Mouse (Mus musculus) midbrain, postnatal 0 days (tissue): ENCODE results near the gene Lmtk2. TPM values are rescaled to one million over a fixed set of nuclear protein-coding genes. Genes with fewer than 3 reads are reported as not detected.

Experiments used
- ATAC-seq: fragments of 200-750 bp; cut with Nextera tagmentation; 2 replicates; pipeline ENCODE4 v1.8.0; 2017; ENCODE audit warnings: moderate number of reproducible peaks, mild to moderate bottlenecking, moderate TSS enrichment, moderate library complexity; ENCODE audit not compliant: low FRiP score
- DNase-seq: peaks from one replicate; pipeline ENCODE4 v3.0.0-alpha.2; 2015; ENCODE audit warnings: low spot score
- H3K27ac ChIP-seq: fragments of 300-500 bp; sonication (generic); 2 replicates; pipeline ENCODE4 v1.5.1; 2014; ENCODE audit warnings: low read depth, mild to moderate bottlenecking, low read length, mixed read lengths
- H3K27me3 ChIP-seq: fragments of 300-500 bp; sonication (generic); 2 replicates; pipeline ENCODE4 v1.6.1; 2014; ENCODE audit warnings: low read length, control low read depth, mixed read lengths; ENCODE audit not compliant: insufficient read depth
- H3K36me3 ChIP-seq: fragments of 300-500 bp; sonication (generic); 2 replicates; pipeline ENCODE4 v1.6.1; 2014; ENCODE audit warnings: low read length, control low read depth, mixed read lengths; ENCODE audit not compliant: insufficient read depth
- H3K4me1 ChIP-seq: fragments of 300-500 bp; sonication (generic); 2 replicates; pipeline ENCODE4 v1.6.1; 2014; ENCODE audit warnings: mild to moderate bottlenecking, control low read depth, antibody characterized with exemption, low read length, mixed read lengths; ENCODE audit not compliant: insufficient read depth
- H3K4me2 ChIP-seq: fragments of 300-500 bp; sonication (generic); 2 replicates; pipeline ENCODE4 v1.6.1; 2014; ENCODE audit warnings: low read depth, mild to moderate bottlenecking, low read length, mixed read lengths; ENCODE audit not compliant: poor library complexity, severe bottlenecking
- H3K4me3 ChIP-seq: fragments of 300-500 bp; sonication (generic); 2 replicates; pipeline ENCODE4 v1.5.1; 2014; ENCODE audit warnings: low read depth, mild to moderate bottlenecking, low read length, moderate library complexity
- H3K9ac ChIP-seq: fragments of 300-500 bp; sonication (generic); replicated peaks from 2 replicates; pipeline ENCODE4 v1.6.1; 2014; ENCODE audit warnings: mild to moderate bottlenecking, low read length, moderate library complexity, mixed read lengths; ENCODE audit not compliant: poor library complexity, severe bottlenecking
- H3K9me3 ChIP-seq: fragments of 300-500 bp; sonication (generic); 2 replicates; pipeline ENCODE4 v1.6.1; 2016; ENCODE audit warnings: low read length, control low read depth
- CTCF ChIP-seq: IDR thresholded peaks from 2 replicates; pipeline ENCODE4 v1.5.1; 2016; ENCODE audit warnings: antibody characterized with exemption, mild to moderate bottlenecking
- WGBS: fragments of 180-500 bp; shearing (Covaris S2); extraction: QIAGEN DNeasy Blood & Tissue Kit; methylation state at CpG from one replicate; pipeline ENCODE4 v1.1.7; 2014; 5-methylcytosine and 5-hydroxymethylcytosine counted together
- polyA plus RNA-seq: library from polyadenylated mRNA; unstranded; fragments of >200 nt; fragmentation: Nextera tagmentation; extraction: Ambion mirVana; gene quantifications from 2 replicates; pipeline ENCODE4 v1.2.1, GENCODE M21; 2015
- total RNA-seq: library from RNA; depleted of rRNA; stranded (reverse); fragments of >200 nt; gene quantifications from 2 replicates; pipeline ENCODE4 v1.2.3, GENCODE M21; 2014

Lmtk2 gene
- total and polyA plus RNA-seq, 2 experiments from 2014 or later, result 7.3 to 69.9 TPM

- Histone ChIP-seq H3K4me1 (no peaks in the 10 kb centered on the region), H3K9me3 (no peaks in the 10 kb centered on the region)
- 63% methylated on average over 11 of the region's 11 CpGs for WGBS
These were observed 12.6 kb downstream of the Lmtk2 start for GRCm38 (mm10) chr5:144112574-144113438.

GRCm38 (mm10) chr5:144114068-144114467 is 13.8 kb downstream of the Lmtk2 start:
- Histone ChIP-seq H3K4me3 (no peak overlapping the region), H3K9me3 (no peaks in the 10 kb centered on the region), H3K4me1 (no peaks in the 10 kb centered on the region), H3K9ac (no peak overlapping the region), H3K36me3 (no peaks in the 10 kb centered on the region), H3K27me3 (no peaks in the 10 kb centered on the region), H3K27ac (no peak overlapping the region), H3K4me2 (no peak overlapping the region)
- WGBS, result 91% methylated on average over 2 of the region's 2 CpGs
- DNase-seq (no peak), ATAC-seq (no peak)
- TF ChIP-seq CTCF, result no peak

More at GRCm38 (mm10) chr5:144112574-144113438, 12.6 kb downstream of the Lmtk2 start:
- Histone ChIP-seq H3K27ac (no peak overlapping the region), H3K4me3 (no peak overlapping the region), H3K9ac (no peak overlapping the region), H3K4me2 (no peak overlapping the region), H3K27me3 (no peaks in the 10 kb centered on the region), H3K36me3 (no peaks in the 10 kb centered on the region)
- ATAC-seq (no peak), DNase-seq (no peak)
- TF ChIP-seq CTCF, result no peak

GRCm38 (mm10) chr5:144114970-144115627 is 14.9 kb downstream of the Lmtk2 start:
- Histone ChIP-seq H3K36me3 (no peaks in the 10 kb centered on the region), H3K27me3 (no peaks in the 10 kb centered on the region), H3K27ac (no peak overlapping the region), H3K4me1 (no peaks in the 10 kb centered on the region), H3K4me2 (no peak overlapping the region), H3K9ac (no peak overlapping the region), H3K9me3 (no peaks in the 10 kb centered on the region), H3K4me3 (no peak overlapping the region)
- no peak for DNase-seq
- WGBS, result 77% methylated on average over 5 of the region's 5 CpGs
- TF ChIP-seq CTCF, result no peak
- no peak for ATAC-seq

GRCm38 (mm10) chr5:144115628-144115977 is 15.4 kb downstream of the Lmtk2 start:
- H3K9ac ChIP-seq, result no peak overlapping the region
- 77% methylated on average over 2 of the region's 2 CpGs for WGBS
- no peak for TF ChIP-seq CTCF

GRCm38 (mm10) chr5:144118271-144118670 is 18.0 kb downstream of the Lmtk2 start:
- TF ChIP-seq CTCF, result no peak
- Histone ChIP-seq H3K9ac (no peak overlapping the region), H3K36me3 (no peaks in the 10 kb centered on the region), H3K4me2 (no peak overlapping the region), H3K27ac (no peak overlapping the region), H3K4me1 (no peaks in the 10 kb centered on the region), H3K4me3 (no peak overlapping the region), H3K9me3 (no peaks in the 10 kb centered on the region), H3K27me3 (no peaks in the 10 kb centered on the region)
- ATAC-seq (no peak), DNase-seq (no peak)
- WGBS, result 98% methylated on average over 4 of the region's 4 CpGs

More at GRCm38 (mm10) chr5:144115628-144115977, 15.4 kb downstream of the Lmtk2 start:
- DNase-seq, result no peak
- H3K4me1 ChIP-seq, result no peaks in the 10 kb centered on the region
- no peaks in the 10 kb centered on the region for H3K36me3 ChIP-seq
- no peak overlapping the region for H3K4me3 ChIP-seq
- no peaks in the 10 kb centered on the region for H3K27me3 ChIP-seq
- no peak for ATAC-seq
- no peak overlapping the region for H3K27ac ChIP-seq
- no peak overlapping the region for H3K4me2 ChIP-seq
- H3K9me3 ChIP-seq, result no peaks in the 10 kb centered on the region

GRCm38 (mm10) chr5:144119286-144119685 is 19.1 kb downstream of the Lmtk2 start:
- H3K27me3 ChIP-seq, result no peaks in the 10 kb centered on the region
- no peak overlapping the region for H3K4me2 ChIP-seq
- no peak overlapping the region for H3K27ac ChIP-seq
- no peaks in the 10 kb centered on the region for H3K36me3 ChIP-seq
- no peak overlapping the region for H3K9ac ChIP-seq
- WGBS, result 82% methylated on average over 2 of the region's 2 CpGs
- no peak for TF ChIP-seq CTCF
- DNase-seq, result no peak
- ATAC-seq, result no peak
- H3K9me3 ChIP-seq, result no peaks in the 10 kb centered on the region
- no peak overlapping the region for H3K4me3 ChIP-seq
- H3K4me1 ChIP-seq, result no peaks in the 10 kb centered on the region
